Mouse (Mus musculus) ES-CJ7 (cell line): Measurements from ENCODE around the gene Amdhd2.

Source experiments
- DNase-seq: peaks from one replicate; pipeline ENCODE4 v3.0.0; 2011; ENCODE audit warnings: low read depth, low spot score

The Amdhd2 gene

GRCm38 (mm10) chr17:24197032-24197824 is 33.7 kb upstream of the Amdhd2 start:
- DNase-seq = no peak

GRCm38 (mm10) chr17:24195349-24195748 is 31.8 kb upstream of the Amdhd2 start:
- DNase-seq = no peak

GRCm38 (mm10) chr17:24193769-24194168 is 30.2 kb upstream of the Amdhd2 start:
- no peak for DNase-seq

GRCm38 (mm10) chr17:24193268-24193667 is 29.7 kb upstream of the Amdhd2 start:
- no peak for DNase-seq

GRCm38 (mm10) chr17:24192848-24193247 is 29.3 kb upstream of the Amdhd2 start:
- no peak for DNase-seq

- no peak for DNase-seq
Observed at GRCm38 (mm10) chr17:24191481-24191880, 27.9 kb upstream of the Amdhd2 start.

GRCm38 (mm10) chr17:24190934-24191333 is 27.4 kb upstream of the Amdhd2 start:
- DNase-seq = no peak

GRCm38 (mm10) chr17:24174259-24174658 is 10.7 kb upstream of the Amdhd2 start:
- DNase-seq = no peak

- peak; percentile 84 for DNase-seq
Observed at GRCm38 (mm10) chr17:24173423-24173822, 9.9 kb upstream of the Amdhd2 start.

GRCm38 (mm10) chr17:24171738-24172137 is 8.2 kb upstream of the Amdhd2 start:
- DNase-seq = no peak

- peak; percentile 46 for DNase-seq
Observed at GRCm38 (mm10) chr17:24170729-24171128, 7.2 kb upstream of the Amdhd2 start.

GRCm38 (mm10) chr17:24170125-24170524 is 6.6 kb upstream of the Amdhd2 start:
- no peak for DNase-seq

GRCm38 (mm10) chr17:24169317-24170065 is 5.9 kb upstream of the Amdhd2 start, which contains the start of gene Atp6v0c:
Gene Atp6v0c, minus strand, starts transcription at chr17:24169702.
- DNase-seq = peak; percentile 96

GRCm38 (mm10) chr17:24168590-24169277 is 5.2 kb upstream of the Amdhd2 start:
- peak; percentile 72 for DNase-seq

- no peak for DNase-seq
Observed at GRCm38 (mm10) chr17:24167891-24168505, 4.4 kb upstream of the Amdhd2 start.

GRCm38 (mm10) chr17:24167120-24167519 is 3.6 kb upstream of the Amdhd2 start:
- no peak for DNase-seq

GRCm38 (mm10) chr17:24164566-24165259 is 1.1 kb upstream of the Amdhd2 start:
- DNase-seq = no peak

GRCm38 (mm10) chr17:24162584-24163175 is 886 bp downstream of the Amdhd2 start:
- peak; percentile 36 for DNase-seq

GRCm38 (mm10) chr17:24161466-24161865 is 2.1 kb downstream of the Amdhd2 start:
- no peak for DNase-seq

GRCm38 (mm10) chr17:24157526-24157925 is 6.0 kb downstream of the Amdhd2 start:
- DNase-seq = no peak

GRCm38 (mm10) chr17:24157121-24157520 is 6.4 kb downstream of the Amdhd2 start:
- no peak for DNase-seq
